Mouse (Mus musculus) kidney, adult 2 months (tissue): ENCODE measurements around the gene Gucy2d. TPM values are rescaled to one million over a fixed set of nuclear protein-coding genes. Genes with fewer than 3 reads are reported as not detected.

Experiments used
- DNase-seq: peaks from one replicate; pipeline ENCODE4 v3.0.0; 2021
- H3K27ac ChIP-seq: fragments of 200-500 bp; 2 replicates; pipeline ENCODE4 v1.5.1; 2012; ENCODE audit warnings: low read depth, low read length, control low read depth, inconsistent platforms; ENCODE audit not compliant: insufficient read depth
- H3K27me3 ChIP-seq: fragments of 200-500 bp; replicated peaks from 2 replicates; pipeline ENCODE4 v1.6.1; 2012; ENCODE audit warnings: mild to moderate bottlenecking, moderate library complexity, low read length, inconsistent platforms; ENCODE audit not compliant: control insufficient read depth, insufficient read depth
- H3K36me3 ChIP-seq: fragments of 200-500 bp; 2 replicates; pipeline ENCODE4 v1.6.1; 2012; ENCODE audit warnings: mild to moderate bottlenecking, moderate library complexity, low read length, inconsistent platforms; ENCODE audit not compliant: control insufficient read depth, insufficient read depth
- H3K4me1 ChIP-seq: fragments of 200-500 bp; 2 replicates; pipeline ENCODE4 v1.6.1; 2011; ENCODE audit warnings: low read length; ENCODE audit not compliant: control insufficient read depth, insufficient read depth
- H3K4me3 ChIP-seq: fragments of 200-500 bp; 2 replicates; pipeline ENCODE4 v1.5.1; 2011; ENCODE audit warnings: mild to moderate bottlenecking, low read depth, low read length, control low read depth; ENCODE audit not compliant: insufficient read depth
- CTCF ChIP-seq: fragments of 200-500 bp; conservative IDR thresholded peaks from 2 replicates; pipeline ENCODE4 v1.5.1; 2011; ENCODE audit warnings: low read depth, mild to moderate bottlenecking, control low read depth, low read length, moderate library complexity, mixed read lengths; ENCODE audit not compliant: insufficient read depth, insufficient read length
- POLR2A ChIP-seq: fragments of 200-500 bp; IDR thresholded peaks from one replicate; pipeline ENCODE4 v1.6.1; 2011; ENCODE audit warnings: low read depth, low read length, control low read depth
- WGBS: fragments of 180-500 bp; shearing (Covaris S2); methylation state at CpG from one replicate; pipeline ENCODE4 v1.1.7; 2018; 5-methylcytosine and 5-hydroxymethylcytosine counted together
- polyA plus RNA-seq: library from polyadenylated mRNA; depleted of rRNA; stranded (reverse); fragments of >200 nt; gene quantifications from 2 replicates; pipeline ENCODE4 v1.2.3, GENCODE M21; 2012

Gene Gucy2d
- polyA plus RNA-seq, 1 experiment, result not detected

DNA sequence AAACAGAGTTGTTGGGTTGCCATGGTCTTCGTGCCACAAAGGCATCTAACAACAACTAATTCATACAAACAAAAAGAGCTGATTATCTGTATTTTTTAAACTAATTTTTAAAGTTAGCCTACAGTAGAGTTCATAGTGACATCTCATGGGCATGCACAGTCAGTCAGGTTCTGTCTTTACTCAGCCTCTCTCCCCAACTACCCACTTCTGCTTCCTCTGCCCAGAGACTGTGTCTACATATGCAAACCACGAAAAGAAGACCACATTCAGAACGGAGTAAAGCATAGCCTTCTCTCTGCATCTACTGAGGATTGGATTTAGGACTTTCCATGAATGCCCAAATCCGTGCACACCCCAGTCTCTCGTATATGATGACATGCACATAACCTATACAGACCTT lies 32.6 kb upstream of the Gucy2d start:
- WGBS, result 88% methylated on average over 5 of the region's 5 CpGs
- TF ChIP-seq POLR2A (no peak), CTCF (no peak)
- Histone ChIP-seq H3K4me1 (no peaks in the 10 kb centered on the region), H3K4me3 (no peak overlapping the region), H3K27ac (no peak overlapping the region), H3K27me3 (no peaks in the 10 kb centered on the region), H3K36me3 (no peaks in the 10 kb centered on the region)
- DNase-seq, result no peak

DNA sequence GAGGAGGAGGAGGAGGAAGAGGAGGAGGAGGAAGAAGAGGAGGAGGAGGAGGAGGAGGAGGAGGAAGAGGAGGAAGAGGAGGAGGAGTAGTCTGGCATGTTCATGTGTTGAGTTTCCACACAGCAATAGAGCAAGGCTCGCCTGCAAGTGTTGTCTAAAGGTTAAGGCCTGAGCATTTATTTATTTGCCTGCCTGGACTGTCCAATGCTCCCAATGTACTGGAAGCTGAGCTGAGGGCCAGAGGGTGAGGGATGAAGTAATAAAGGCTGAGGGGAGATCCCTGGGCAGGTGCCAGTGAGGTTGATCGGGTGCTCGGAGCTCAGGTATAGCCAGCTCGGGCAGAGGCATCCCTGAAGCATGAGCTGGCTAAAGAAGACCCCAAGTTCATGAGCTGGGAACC lies 27.1 kb upstream of the Gucy2d start:
- DNase-seq, result no peak
- no peak overlapping the region for H3K4me3 ChIP-seq
- no peaks in the 10 kb centered on the region for H3K36me3 ChIP-seq
- H3K27me3 ChIP-seq, result no peaks in the 10 kb centered on the region
- TF ChIP-seq POLR2A (no peak), CTCF (no peak)
- no peaks in the 10 kb centered on the region for H3K4me1 ChIP-seq
- WGBS, result 91% methylated on average over 4 of the region's 4 CpGs
- H3K27ac ChIP-seq, result no peak overlapping the region

DNA sequence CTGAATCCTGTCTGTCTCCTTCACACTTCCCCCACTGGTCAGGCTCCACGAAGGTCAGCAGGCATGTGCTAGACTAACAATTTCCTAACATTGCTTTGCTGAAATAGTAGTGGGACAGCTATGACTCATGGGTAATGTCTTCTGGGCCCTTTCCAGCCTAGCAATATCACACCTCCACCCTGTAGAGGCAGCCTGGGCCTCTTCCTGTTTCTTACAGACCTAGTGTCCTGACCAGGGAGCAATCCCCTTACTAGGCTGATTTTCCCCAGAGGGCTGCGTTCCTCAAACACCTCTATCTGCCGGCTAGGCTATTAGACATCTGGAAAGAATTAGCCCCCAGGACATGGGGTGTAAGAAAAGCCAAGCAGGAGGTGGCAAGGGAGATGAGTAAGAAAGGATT lies 24.7 kb upstream of the Gucy2d start:
- TF ChIP-seq POLR2A, result no peak
- TF ChIP-seq CTCF, result no peak
- DNase-seq, result no peak
- Histone ChIP-seq H3K27ac (no peak overlapping the region), H3K36me3 (no peaks in the 10 kb centered on the region), H3K4me3 (no peak overlapping the region), H3K4me1 (peaks cover 4% of the 10 kb centered on the region; the same call in 1 of the 2 replicates), H3K27me3 (no peaks in the 10 kb centered on the region)
- 58% methylated on average over 3 of the region's 3 CpGs for WGBS

DNA sequence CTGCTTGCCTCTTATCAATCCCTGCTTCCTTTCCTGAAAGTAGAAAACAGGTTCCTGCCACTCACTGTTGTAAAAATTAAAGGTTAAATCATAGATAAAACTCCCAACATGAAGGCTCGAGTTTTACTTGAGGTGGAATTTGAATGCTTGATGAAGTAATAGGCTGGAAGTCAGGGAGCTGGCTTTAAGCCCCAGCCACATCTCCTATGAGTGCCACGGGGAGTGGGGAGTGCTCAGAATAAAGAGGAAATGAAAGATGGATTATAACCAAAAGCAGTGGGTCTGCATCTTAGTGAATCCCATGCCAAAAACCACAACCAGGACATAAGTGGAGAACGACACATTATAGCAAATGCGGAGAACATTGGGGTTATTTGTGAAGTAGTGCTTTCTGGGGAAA lies 24.2 kb upstream of the Gucy2d start:
- no peaks in the 10 kb centered on the region for H3K36me3 ChIP-seq
- no peak for DNase-seq
- TF ChIP-seq POLR2A (no peak), CTCF (no peak)
- no peak overlapping the region for H3K27ac ChIP-seq
- 79% methylated on average over 4 of the region's 4 CpGs for WGBS
- no peak overlapping the region for H3K4me3 ChIP-seq
- H3K27me3 ChIP-seq, result no peaks in the 10 kb centered on the region
- H3K4me1 ChIP-seq, result peaks cover 4% of the 10 kb centered on the region; the same call in 1 of the 2 replicates

DNA sequence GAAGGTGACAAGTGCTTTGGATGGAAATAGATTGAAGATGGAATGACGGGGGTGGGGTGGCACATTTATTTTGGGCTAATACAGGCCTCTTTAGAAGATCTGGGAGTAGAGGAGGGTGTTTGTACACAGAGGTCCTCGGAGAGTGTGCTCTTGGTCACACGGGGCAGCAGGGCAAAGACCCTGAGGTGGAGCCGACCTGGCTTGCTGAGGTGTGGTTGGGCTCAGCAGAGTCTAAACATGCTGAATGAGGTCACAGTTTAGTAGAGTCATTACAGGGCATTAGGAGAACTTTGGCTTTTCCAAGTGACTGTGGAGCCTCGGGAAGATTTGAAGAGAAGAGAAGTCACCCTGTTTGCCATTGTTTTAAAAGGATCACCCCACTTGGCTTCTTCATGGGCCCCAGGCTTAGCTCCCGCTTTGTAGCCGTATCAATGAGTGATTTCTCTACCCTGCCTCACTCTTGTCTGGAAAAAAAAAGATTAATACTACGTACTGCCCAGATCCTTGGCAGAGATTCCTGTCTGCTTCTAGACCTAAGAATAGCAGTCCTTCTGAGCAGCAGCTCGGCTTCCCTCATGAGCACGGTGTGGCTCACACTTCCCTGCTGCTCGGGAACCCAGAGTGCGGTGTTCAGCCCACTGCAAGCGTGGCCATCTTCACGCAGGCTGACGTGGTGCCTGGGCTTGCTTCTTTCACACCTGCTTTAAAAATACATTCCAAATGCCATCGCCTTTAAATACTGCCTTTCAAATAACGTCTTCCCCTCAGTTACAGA lies 22.0 kb upstream of the Gucy2d start:
- H3K4me1 ChIP-seq, result peaks cover 4% of the 10 kb centered on the region; the same call in 1 of the 2 replicates
- no peaks in the 10 kb centered on the region for H3K27me3 ChIP-seq
- H3K27ac ChIP-seq, result no peak overlapping the region
- no peaks in the 10 kb centered on the region for H3K36me3 ChIP-seq
- no peak overlapping the region for H3K4me3 ChIP-seq
- TF ChIP-seq POLR2A, result no peak
- 65% methylated on average over 17 of the region's 17 CpGs for WGBS
- DNase-seq, result peak; percentile 59

DNA sequence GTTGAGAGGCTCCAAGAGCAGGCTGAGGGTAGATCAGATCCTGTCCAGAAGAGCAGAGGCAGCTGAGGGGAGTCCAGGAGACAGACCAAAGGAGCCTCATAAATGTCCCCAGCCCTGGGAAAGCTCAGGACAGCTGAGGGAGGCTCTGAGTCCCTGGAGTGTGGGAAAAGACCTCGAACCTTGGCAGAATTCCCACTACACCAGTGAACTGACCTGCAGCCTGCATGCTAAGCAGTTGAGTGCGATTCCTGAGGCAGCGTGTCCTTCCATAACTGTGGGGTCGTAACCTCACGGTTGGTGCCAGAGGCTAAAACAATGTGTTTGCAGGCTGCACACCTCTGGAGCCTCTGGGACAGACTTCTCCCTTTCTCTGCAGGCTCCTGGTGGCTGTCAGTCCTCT lies 20.9 kb upstream of the Gucy2d start:
- Histone ChIP-seq H3K36me3 (no peaks in the 10 kb centered on the region), H3K27ac (no peak overlapping the region), H3K4me1 (peaks cover 4% of the 10 kb centered on the region; the same call in 1 of the 2 replicates), H3K4me3 (no peak overlapping the region), H3K27me3 (no peaks in the 10 kb centered on the region)
- peak; percentile 79 for DNase-seq
- WGBS, result 24% methylated on average over 5 of the region's 5 CpGs
- no peak for TF ChIP-seq POLR2A
- no peak for TF ChIP-seq CTCF

DNA sequence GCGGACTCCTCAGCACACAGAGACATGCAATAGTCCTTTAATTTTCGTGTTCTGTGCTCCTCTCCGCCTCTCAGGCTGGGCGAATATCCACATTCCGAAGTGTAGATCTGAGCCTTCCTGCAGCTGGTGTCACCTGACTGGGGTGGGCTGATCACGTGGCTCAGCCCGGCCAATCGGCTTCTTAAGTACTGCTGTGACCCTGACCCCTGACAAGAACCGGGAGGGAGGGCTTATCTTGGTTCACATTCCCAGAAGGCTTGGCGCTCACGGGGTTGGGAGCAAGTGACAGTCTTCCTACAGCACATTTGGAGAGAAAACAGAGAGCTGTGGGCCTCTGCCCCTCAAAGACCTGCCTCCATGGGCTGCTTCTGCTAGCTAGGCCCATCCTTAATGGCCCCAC lies 16.7 kb upstream of the Gucy2d start:
- H3K27me3 ChIP-seq, result no peaks in the 10 kb centered on the region
- peaks cover 4% of the 10 kb centered on the region; the same call in 1 of the 2 replicates for H3K4me1 ChIP-seq
- H3K27ac ChIP-seq, result no peak overlapping the region
- WGBS, result 79% methylated on average over 11 of the region's 11 CpGs
- no peak for TF ChIP-seq CTCF
- no peak for TF ChIP-seq POLR2A
- H3K4me3 ChIP-seq, result no peak overlapping the region
- no peaks in the 10 kb centered on the region for H3K36me3 ChIP-seq
- DNase-seq, result no peak
